Mouse (Mus musculus) cerebellum, postnatal 4 days (tissue): ENCODE measurements around the gene Arhgef3.
A peak's percentile ranks its signal among the peaks of the same experiment; 100 is the strongest.

ENCODE experiments used
- DNase-seq, 2 experiments: peaks; one replicate each; pipeline ENCODE4 v3.0.0; 2022; ENCODE audit warnings: low spot score in 2 of 2, mixed read lengths in 1 of 2

Gene Arhgef3

GRCm38 (mm10) chr14:27164639-27165038 is 49.9 kb downstream of the Arhgef3 start:
- no peak for DNase-seq

GRCm38 (mm10) chr14:27166751-27167150 is 52.1 kb downstream of the Arhgef3 start:
- peak; percentile 37 to 54 for DNase-seq

- DNase-seq, result no peak
These were observed 52.5 kb downstream of the Arhgef3 start for GRCm38 (mm10) chr14:27167177-27167576.

- DNase-seq, result no peak
These were observed 53.7 kb downstream of the Arhgef3 start for GRCm38 (mm10) chr14:27168387-27168786.

GRCm38 (mm10) chr14:27169287-27169686 is 54.6 kb downstream of the Arhgef3 start:
- no peak for DNase-seq

GRCm38 (mm10) chr14:27170421-27170820 is 55.7 kb downstream of the Arhgef3 start:
- no peak for DNase-seq

- no peak for DNase-seq
These were observed 56.6 kb downstream of the Arhgef3 start for GRCm38 (mm10) chr14:27171175-27171830.

- DNase-seq, result no peak
These were observed 58.6 kb downstream of the Arhgef3 start for GRCm38 (mm10) chr14:27173178-27173803.

GRCm38 (mm10) chr14:27174188-27174786 is 59.6 kb downstream of the Arhgef3 start:
- DNase-seq, result no peak

GRCm38 (mm10) chr14:27174831-27175301 is 60.2 kb downstream of the Arhgef3 start:
- no peak for DNase-seq

- DNase-seq, result no peak
These were observed 60.6 kb downstream of the Arhgef3 start for GRCm38 (mm10) chr14:27175343-27175742.

- DNase-seq, result no peak
These were observed 63.3 kb downstream of the Arhgef3 start for GRCm38 (mm10) chr14:27177800-27178559.

GRCm38 (mm10) chr14:27178560-27178920 is 63.8 kb downstream of the Arhgef3 start:
- peak; percentile 34 to 68 for DNase-seq

GRCm38 (mm10) chr14:27179771-27180170 is 65.1 kb downstream of the Arhgef3 start:
- DNase-seq, result no peak

- DNase-seq, result no peak
These were observed 67.4 kb downstream of the Arhgef3 start for GRCm38 (mm10) chr14:27182059-27182458.

GRCm38 (mm10) chr14:27182646-27183438 is 68.1 kb downstream of the Arhgef3 start:
- DNase-seq, result no peak

- peak; percentile 48 to 78 for DNase-seq
These were observed 69.0 kb downstream of the Arhgef3 start for GRCm38 (mm10) chr14:27183501-27184230.

- DNase-seq, result no peak
These were observed 71.2 kb downstream of the Arhgef3 start for GRCm38 (mm10) chr14:27185902-27186301.

- DNase-seq, result no peak
These were observed 71.9 kb downstream of the Arhgef3 start for GRCm38 (mm10) chr14:27186596-27186995.

- DNase-seq, result peak; percentile 78 to 80
These were observed 72.3 kb downstream of the Arhgef3 start for GRCm38 (mm10) chr14:27187025-27187424.

GRCm38 (mm10) chr14:27187885-27188284 is 73.2 kb downstream of the Arhgef3 start:
- DNase-seq, result no peak
